Mouse (Mus musculus) layer of hippocampus, adult 9-11 months (tissue): Measurements from ENCODE around the gene Dnah6.

Experiments
- DNase-seq: peaks from one replicate; pipeline ENCODE4 v3.0.0; 2022

Dnah6 gene

DNA sequence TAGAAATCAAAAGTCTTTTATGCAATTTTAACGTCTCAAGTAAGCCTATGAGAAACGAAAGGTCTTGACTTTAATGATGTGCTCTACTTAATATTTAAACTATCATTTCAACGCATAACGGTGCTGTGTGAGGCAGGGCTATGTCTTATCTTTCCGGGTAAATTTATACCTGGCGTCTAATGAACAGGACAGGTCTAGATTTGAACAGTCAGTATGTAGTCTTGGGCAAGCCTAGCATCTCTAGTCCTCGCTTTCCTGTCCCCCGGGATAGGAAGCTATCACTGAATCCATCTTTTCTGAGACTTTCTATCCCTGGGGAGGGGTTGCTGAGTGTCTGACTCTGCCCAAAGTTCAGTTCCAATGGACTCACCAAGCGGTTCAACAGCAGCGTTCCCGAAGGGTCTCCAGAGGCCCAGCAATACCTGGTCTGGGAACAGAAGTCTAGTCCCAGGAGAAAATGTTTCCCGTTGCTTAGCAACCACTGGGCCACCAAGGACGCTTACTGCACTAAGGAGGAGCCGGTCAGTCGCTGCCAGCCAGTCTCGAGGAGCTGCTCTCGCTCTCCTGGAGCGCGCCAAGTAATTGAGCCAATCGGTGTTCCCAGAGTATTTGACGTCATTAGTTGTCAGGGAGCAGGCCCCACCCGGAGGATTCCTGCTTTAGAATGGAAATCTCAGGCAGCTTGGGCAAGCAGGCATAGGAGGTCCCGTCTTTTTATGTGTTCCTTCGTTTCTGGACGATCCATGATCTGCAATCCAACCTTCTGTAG lies at the start of gene Dnah6:
Dnah6 (minus strand) TSS at position 463 of the 769 bp plus-strand sequence.
- peak; percentile 95 for DNase-seq

DNA sequence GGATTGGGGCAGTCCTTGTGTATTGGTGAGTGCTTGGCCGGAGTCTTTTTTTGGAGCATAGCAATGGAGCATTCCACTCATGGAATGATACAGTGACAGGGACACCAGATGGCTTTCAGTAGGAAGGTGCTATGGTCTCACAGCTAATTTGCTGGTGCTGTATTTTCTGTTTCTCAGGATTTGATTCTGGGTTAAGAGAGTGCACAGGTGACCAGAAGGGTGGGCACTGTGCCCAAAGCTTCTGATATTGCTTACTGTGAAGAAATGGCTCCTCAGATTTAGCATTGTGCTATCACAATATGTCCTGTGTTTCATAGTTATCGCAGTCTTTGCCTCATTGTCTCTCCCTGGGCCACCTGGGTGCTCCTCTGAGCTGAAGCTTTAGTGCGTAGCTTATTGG lies 47.9 kb upstream of the Dnah6 start:
- no peak for DNase-seq

DNA sequence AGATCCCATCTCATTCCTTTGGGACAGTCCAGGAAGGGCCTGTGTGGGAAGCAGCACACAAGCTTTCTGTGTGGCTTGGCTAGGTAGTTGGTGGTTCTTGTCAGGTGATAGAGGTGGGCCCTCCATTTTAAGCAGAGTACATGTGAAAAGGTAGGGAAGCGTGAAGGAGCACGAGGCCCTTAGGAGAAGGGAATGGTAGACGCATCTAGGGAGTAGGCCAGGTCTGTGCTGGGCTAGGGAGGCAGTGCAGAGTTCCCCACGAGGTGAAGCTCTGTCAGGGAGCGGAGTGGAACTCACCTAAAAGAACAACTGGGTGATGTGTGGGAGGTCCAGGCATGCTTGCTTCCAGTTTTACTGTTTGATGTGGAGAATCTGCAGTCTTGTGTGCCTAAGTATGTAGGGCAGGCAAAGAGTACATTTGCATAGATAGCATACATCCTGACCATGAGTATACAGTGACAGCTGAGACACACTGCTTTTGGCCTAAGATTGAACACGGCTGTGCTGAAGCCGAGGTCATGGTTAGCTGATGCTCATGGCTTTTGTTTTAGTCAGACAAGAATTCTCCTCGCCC lies 46.4 kb upstream of the Dnah6 start:
- no peak for DNase-seq

DNA sequence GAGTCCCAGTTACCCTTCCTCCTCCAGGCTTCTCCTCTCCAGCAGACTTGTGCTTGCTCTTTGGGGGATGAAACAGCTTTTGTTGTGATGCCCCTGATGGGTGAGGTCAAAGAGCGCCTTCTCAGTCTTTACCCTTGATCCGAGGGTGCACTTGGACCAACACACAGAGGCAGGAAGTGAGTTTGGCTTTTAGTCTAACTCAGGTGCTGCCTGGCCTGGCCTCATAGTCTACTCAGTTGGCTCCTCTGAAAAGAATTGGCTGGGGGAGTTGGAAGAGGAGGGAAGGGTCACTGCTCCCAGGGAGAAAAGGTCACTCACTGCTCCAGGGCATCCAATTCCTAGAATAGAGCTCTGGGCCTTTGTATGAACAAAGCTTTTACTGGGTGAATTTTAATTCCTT lies 43.4 kb upstream of the Dnah6 start:
- no peak for DNase-seq

DNA sequence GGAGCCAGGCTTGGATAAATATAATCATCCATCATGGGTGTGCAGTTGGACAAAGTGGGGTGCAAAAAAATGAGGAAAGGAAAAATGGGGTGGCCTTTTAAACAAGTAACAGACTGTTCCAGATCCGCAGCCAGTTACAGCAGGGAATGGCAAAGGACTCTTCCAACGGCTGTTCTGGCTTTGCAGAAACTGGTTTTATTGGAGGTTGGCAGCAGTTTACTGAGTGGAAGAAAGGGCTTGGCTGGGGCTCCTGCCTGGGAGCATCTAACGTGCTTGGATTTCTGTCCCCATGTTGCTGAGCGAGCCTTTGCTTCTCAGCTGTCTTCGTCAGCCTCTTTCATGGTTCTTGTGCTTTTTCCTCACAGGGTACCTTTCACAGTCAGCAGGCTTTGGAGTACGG lies 38.7 kb upstream of the Dnah6 start:
- DNase-seq, result peak; percentile 41

GRCm38 (mm10) chr6:73257068-73257467 lies 35.6 kb upstream of the Dnah6 start:
- DNase-seq, result no peak

- DNase-seq, result no peak
These were observed 33.1 kb upstream of the Dnah6 start for GRCm38 (mm10) chr6:73254307-73255228.

- DNase-seq, result no peak
These were observed 32.1 kb upstream of the Dnah6 start for GRCm38 (mm10) chr6:73253584-73253983.

DNA sequence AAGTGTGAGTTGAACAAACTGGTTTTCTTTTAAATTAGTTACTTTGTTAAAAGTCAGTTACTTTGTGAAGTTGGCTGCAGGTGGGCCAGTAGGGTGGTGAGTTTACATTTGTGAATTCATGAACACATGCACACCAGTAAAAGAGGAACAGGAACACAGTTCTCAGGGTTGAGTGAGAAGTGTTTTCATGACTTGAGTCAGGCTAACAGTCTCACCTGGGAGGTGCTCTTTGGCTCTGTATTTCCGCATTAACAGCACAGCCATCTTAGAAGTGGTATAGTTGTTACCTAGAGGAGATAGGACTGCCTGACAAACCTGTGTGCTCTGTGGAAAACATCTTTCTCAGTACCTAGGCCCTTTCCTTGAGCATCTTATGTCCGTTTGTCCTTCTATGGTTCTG lies 31.6 kb upstream of the Dnah6 start:
- no peak for DNase-seq

DNA sequence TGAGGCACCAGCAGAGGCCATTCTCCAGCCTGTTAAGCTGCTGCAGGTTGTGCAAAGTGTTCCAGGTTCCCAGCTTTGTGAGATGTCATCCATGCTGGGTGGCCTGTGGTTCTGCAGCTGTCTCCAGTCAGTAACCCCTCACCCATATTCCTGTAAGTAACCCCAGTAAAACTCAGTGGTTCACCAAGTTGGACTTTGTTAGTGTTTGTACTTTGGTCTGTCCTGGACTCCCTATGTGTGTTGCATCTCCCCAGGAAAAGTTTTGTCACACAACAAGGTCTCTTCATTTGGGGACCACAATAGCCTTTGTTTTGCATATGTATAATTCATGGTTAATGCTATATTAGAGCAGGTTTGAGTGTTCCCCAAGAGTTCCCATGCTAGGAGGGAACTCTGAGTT lies 30.9 kb upstream of the Dnah6 start:
- DNase-seq, result no peak

- no peak for DNase-seq
These were observed 29.9 kb upstream of the Dnah6 start for GRCm38 (mm10) chr6:73251336-73251735.

DNA sequence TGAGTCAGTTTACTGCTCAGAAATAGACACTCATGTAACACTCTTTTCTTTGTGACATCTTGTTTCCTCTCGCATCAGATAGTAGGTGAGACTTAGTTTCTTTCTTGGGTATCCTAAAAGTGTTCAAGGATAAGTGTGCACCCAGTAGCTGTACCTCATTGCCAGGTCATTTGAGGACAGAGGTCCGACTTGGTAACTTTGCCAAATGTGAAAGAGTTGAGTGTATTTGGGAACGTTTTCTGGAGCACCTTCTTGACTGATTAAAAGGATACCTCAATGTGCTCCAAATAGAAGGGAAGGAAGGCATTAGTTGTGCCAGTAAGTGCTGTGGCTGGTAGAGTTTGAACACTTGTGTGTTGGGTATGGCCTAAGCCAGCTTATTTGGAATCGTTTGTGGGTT lies 28.4 kb upstream of the Dnah6 start:
- DNase-seq, result no peak

DNA sequence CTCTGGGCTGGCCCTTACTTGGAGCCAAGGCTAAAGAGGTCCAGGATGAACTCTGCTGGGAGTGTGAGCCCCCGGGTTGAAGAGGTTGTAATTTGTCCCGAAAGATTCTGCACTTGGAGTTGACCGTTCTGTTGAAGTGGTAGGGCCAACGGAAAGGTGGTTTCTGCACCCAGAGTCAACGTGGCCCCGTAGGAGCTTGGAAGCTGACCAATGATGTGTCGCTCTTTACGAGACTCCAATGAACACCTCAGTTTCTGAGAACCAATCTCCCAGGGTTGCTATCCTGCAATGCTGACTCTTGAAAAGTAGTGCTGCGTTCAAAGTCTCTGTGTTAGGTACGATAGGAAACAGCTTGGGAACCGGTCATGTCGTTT lies 27.6 kb upstream of the Dnah6 start:
- no peak for DNase-seq

DNA sequence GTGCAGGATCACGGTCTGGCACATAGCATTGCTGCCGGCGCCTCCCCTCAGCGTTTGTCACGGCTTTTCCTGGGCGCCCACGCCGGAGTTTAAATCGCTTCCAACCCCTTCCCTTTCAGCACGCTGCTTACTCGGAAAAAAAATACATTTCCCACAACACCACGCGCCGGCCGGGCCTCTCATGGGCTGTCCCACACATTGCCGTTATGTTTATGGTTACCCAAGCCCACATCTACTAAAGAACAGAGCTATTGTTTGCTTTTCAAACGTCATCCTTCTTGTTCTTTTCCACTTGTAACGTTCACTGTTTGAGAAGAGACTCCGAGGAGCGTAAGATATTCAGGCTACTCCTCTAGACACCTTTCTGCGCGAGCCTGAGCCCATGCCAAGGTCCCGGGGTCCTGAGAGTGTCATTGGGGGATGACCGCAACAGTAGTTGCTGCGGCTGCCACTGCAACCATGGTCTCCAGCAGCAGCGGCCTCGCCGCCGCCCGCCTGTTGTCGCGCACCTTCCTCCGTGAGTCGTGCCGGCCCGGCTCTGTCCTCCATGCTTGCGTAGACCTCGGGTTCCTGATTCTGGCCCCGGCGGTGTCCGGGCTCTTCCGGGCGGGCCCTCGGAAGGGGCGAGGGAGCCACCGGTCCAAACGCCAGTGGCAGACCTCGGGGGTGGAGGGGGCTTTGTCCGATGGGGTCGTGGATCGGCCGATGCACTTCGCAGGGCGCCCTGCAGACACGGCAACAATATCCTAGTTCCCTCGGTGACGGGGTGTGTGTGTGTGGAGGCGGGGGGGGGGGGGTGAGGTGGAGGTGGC lies 27.0 kb upstream of the Dnah6 start, which contains the start of gene Suclg1:
Suclg1 (plus strand) TSS at position 146 of the 812 bp plus-strand sequence.
- DNase-seq, result peak; percentile 91

- DNase-seq, result no peak
These were observed 26.0 kb upstream of the Dnah6 start for GRCm38 (mm10) chr6:73247452-73247851.

- DNase-seq, result no peak
These were observed 25.4 kb upstream of the Dnah6 start for GRCm38 (mm10) chr6:73246821-73247220.

- DNase-seq, result no peak
These were observed 14.2 kb upstream of the Dnah6 start for GRCm38 (mm10) chr6:73235650-73236049.

DNA sequence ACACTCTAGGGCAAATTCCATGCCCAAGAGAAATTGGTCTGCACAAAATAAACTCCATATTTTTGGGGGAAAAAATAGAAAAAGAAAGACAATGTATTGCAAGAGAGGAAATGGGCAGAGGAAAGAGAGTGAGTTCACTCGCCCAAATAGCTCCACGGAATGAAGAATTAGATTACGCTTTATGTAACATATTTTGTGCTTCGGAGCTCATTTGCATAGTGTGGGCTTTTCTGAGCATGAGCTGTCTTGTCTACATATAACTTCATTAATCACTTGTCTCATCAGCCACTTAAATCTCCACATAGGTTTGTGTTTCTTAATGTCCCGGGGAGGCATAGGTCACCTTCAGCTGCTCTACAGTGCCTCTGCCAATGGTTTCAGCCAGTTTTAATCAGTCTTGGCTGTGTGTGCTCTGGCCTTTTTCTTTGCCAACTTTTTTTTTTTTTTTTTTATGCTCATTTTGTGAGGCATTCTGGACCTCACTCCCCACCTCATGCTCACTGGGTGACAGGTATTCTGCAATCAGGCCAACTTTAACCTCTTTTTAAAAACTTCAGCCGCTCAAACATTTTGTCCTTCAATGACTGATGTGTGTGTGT lies 12.9 kb upstream of the Dnah6 start:
- DNase-seq, result no peak

- no peak for DNase-seq
These were observed 11.8 kb upstream of the Dnah6 start for GRCm38 (mm10) chr6:73233202-73233726.

DNA sequence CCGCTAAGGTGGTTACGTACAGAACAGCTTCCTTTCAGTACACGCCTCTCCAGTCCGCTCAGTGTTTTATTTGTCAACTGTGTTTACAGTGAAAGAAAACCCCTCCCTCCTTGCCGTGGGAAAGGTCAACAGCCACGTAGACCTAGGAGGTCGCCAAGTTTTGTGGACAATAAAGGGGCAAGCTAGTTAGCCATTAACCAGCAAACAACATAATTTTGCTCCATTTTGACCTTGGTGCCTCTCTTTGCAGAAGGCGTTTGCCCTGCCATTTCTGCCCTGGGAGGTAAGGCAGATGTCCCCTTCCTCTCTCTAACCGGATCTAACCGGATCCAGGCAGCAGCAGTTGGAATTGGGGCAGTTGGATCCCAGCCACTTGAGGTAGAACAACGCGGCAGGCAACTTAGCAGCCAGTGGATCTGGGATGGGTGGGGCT lies 10.7 kb upstream of the Dnah6 start:
- DNase-seq, result no peak

DNA sequence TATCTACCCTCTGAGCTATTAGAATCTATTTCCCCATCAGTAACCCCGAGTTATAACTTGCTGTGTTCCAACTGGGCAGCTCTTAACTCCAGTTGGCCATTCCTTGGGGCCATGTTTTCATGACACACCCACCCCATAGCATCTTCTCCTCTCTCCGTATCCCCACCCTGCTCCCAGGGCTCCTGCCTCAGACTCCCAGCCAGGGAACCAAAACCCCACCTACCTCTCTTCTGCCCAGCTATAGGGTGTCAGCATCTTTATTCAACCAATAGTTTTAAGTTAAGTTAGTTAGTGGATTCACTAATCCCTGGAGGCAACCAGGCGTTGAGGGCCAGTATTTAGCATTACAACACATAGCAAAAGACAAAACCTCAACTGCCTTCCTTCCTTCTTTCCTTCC lies 7.4 kb upstream of the Dnah6 start:
- no peak for DNase-seq

DNA sequence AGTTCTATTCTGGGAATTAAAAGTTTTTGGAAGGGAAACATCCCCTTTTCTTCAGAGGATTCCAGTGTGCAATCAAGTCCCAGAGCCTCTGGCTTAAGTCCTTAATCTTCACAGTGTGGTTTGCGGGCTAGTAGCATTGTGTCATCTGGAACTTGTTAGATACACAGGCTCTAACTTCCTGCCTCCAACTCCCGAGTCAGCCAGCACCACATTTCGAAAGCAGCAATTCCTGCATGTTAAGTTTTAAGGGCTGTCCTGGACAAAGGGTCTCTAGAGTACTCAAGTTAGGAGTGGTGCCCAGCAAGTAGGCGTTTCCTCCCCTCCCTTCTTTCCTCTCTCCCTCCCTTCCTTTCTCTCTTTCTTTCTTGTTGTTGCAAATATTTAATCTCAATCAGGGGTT lies 7.0 kb upstream of the Dnah6 start:
- DNase-seq, result no peak
